Mouse (Mus musculus) C2C12 (cell line): Measurements from ENCODE around the gene Oprm1.

ENCODE experiments used
- CTCF ChIP-seq: IDR thresholded peaks from one replicate; pipeline ENCODE4 v1.5.1; 2011; ENCODE audit not compliant: control insufficient read depth, insufficient read depth, insufficient read length
- USF1 ChIP-seq: IDR thresholded peaks from one replicate; pipeline ENCODE4 v1.6.1; 2011; ENCODE audit warnings: low read depth, mild to moderate bottlenecking, control low read depth, moderate library complexity

DNA sequence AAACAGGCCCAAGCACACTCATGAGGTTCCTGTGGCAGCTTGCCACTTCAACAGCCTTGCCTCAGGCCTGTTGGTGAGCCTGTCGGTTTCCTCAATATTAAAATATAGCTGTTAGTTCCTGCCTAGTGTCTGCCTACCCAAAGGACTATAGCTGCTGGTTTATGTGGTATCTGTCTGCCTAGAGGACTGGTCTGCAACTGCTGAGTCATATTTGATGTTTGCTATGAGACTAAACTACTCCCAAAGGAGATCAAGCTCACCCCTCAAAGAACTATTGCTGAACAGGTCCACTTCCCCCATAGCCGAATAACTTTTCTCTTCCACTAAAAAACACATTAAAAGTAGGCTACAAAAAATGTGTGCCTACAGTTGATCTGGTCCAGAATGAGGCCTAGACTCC, 315.9 kb downstream of the Oprm1 start:
- no peak for TF ChIP-seq CTCF
- no peak for TF ChIP-seq USF1
